Mouse (Mus musculus): Measurements from ENCODE around the gene Gpc4. TPM values are rescaled to one million over a fixed set of nuclear protein-coding genes. Genes with fewer than 3 reads are reported as not detected.

The Gpc4 gene
- polyA plus RNA-seq, 1 experiment from 2014 or later = 6.3 TPM

DNA sequence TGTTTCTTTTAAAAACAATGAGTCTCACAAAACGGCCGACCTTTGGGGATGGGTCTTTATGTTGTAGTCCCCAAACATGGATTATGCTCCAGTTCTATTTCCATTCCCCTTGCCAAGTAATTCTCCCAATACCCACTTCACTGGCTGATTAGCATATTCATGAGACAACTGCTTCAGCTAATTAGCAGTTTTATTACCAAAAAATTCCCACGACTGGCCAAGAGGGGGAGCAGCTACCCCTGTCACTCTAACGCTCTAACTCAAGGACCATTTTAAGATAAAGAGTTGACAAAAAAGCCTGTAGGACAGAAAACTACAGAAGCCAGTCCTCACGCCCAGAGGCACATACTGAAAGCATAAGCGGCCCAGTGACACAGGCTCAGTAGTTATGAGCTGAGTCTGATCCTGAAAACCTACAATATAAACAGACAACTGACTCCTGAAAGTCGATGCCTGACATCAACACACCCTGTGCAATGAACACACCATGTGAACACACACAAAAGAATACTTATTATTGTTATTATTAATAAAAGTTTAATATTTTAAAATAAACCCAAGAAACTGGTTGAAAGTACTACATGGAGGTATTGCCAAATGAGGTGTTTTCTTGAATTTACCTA is 77.2 kb downstream of the Gpc4 start:
- peaks cover 4% of the 10 kb centered on the region; the same call in 1 of the 2 replicates for H3K4me1 ChIP-seq
- H3K36me3 ChIP-seq = no peaks in the 10 kb centered on the region
- peak; percentile 54; the same call in 1 of the 2 replicates for ATAC-seq
- 38% methylated on average over 7 of the region's 7 CpGs for WGBS (ENCODE audit: insufficient replicate concordance)
- H3K9ac ChIP-seq = no peak overlapping the region
- H3K4me2 ChIP-seq = no peak overlapping the region
- no peaks in the 10 kb centered on the region for H3K9me3 ChIP-seq (replicated peaks)
- no peaks in the 10 kb centered on the region for H3K27me3 ChIP-seq (replicated peaks)
- H3K4me3 ChIP-seq = no peak overlapping the region
- no peak overlapping the region for H3K27ac ChIP-seq

- no peak overlapping the region for H3K9ac ChIP-seq
- WGBS (ENCODE audit: insufficient replicate concordance) = 59% methylated on average over 8 of the region's 8 CpGs
- no peaks in the 10 kb centered on the region for H3K9me3 ChIP-seq (replicated peaks)
- no peak overlapping the region for H3K27ac ChIP-seq
- no peak overlapping the region for H3K4me3 ChIP-seq
- no peaks in the 10 kb centered on the region for H3K36me3 ChIP-seq
- ATAC-seq = no peak
- H3K4me1 ChIP-seq = peaks cover 4% of the 10 kb centered on the region; the same call in 1 of the 2 replicates
- H3K4me2 ChIP-seq = no peak overlapping the region
- H3K27me3 ChIP-seq (replicated peaks) = no peaks in the 10 kb centered on the region
These were observed 78.0 kb downstream of the Gpc4 start for GRCm38 (mm10) chrX:52086885-52087573.

DNA sequence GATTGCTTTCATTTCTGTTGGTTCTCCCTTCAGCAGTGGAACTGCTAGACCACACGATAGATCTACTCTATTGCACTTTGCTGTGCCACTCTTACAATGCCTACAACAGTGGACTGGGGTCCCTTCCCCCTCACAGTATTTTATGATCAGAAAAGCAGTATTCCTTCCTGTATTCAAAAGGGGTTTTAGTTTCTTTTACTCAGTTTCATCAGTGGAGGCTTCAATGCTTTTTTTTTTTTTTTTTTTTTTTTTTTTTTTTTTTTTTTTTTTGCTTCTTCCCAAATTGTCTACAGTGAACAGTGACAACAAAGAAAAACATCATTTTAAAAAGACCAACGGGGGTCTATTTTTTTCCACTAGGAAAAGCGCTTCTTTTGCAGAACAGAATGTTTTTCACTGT is 81.5 kb downstream of the Gpc4 start:
- Histone ChIP-seq H3K4me1 (peaks cover 4% of the 10 kb centered on the region; the same call in 1 of the 2 replicates), H3K36me3 (no peaks in the 10 kb centered on the region), H3K9me3 (replicated peaks) (no peaks in the 10 kb centered on the region), H3K27ac (no peak overlapping the region), H3K27me3 (replicated peaks) (no peaks in the 10 kb centered on the region), H3K4me3 (no peak overlapping the region), H3K9ac (no peak overlapping the region), H3K4me2 (no peak overlapping the region)
- ATAC-seq = no peak
- WGBS (ENCODE audit: insufficient replicate concordance) = 62% methylated on average over 3 of the region's 3 CpGs

DNA sequence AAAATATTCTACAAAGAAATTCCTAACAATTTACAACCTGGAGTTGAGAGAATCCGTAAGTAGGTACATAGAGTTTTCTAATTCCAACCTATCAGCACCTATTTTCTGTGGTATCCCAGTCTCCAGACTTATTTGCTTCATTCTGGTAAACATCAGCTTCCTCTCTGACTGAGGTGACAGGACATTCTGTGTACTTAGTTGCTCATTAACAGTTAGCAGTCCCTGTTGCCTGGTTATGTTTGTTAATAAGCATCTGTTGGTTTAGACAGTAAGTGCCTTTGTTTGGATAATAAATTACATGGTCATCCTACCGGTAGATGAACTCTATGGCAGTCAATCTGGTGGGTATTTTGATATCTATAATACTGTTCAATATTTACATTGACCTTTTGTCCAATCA is 92.6 kb downstream of the Gpc4 start:
- Histone ChIP-seq H3K36me3 (no peaks in the 10 kb centered on the region), H3K4me1 (no peaks in the 10 kb centered on the region), H3K9me3 (replicated peaks) (no peaks in the 10 kb centered on the region), H3K4me3 (no peak overlapping the region), H3K27me3 (replicated peaks) (no peaks in the 10 kb centered on the region), H3K9ac (no peak overlapping the region), H3K4me2 (no peak overlapping the region), H3K27ac (no peak overlapping the region)
- ATAC-seq = no peak
- WGBS (ENCODE audit: insufficient replicate concordance) = 66% methylated on average over 2 of the region's 2 CpGs

DNA sequence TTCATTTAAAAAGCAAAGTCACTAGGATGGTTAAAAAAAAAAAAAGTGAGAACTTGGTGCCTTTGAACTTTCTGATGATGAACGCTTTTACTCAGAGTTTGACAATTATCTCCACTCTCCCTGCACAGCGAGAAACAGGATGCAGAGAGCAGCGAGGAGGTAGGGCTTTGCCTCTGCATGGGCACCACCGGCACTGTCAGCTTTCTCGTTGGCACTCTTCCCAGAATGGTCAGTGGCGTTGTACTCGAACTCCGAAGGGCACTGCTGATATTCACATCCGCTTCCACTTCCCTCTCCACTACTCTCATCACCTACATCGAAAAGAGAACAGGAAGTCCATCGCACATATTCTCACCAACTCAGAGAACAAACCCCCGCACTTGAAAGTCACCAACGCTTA is 111.6 kb downstream of the Gpc4 start:
- Histone ChIP-seq H3K27me3 (replicated peaks) (no peaks in the 10 kb centered on the region), H3K4me1 (no peaks in the 10 kb centered on the region), H3K9me3 (replicated peaks) (no peaks in the 10 kb centered on the region), H3K27ac (no peak overlapping the region), H3K36me3 (peaks cover 3% of the 10 kb centered on the region; the same call in 1 of the 2 replicates), H3K9ac (no peak overlapping the region), H3K4me2 (no peak overlapping the region), H3K4me3 (no peak overlapping the region)
- WGBS (ENCODE audit: insufficient replicate concordance) = 75% methylated on average over 13 of the region's 13 CpGs
- no peak for ATAC-seq

DNA sequence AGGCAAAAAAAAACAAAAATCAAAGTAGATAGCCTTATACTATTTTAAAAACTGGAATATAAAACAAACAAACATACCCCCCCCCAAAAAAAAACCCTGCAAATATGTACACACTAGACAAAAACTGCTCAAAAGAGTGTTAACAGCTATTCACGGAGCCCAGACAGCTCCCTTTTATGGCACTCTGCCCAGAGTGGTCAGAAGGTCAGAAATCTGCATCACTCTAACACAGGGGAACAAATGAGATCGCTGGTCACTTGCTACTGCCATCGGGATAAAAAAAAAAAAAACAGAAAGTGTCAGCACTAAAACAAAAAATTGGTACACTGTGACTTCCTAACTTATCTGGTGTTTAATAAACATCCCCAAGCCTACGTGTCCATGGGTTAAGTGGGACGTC is 113.0 kb downstream of the Gpc4 start:
- Histone ChIP-seq H3K27me3 (replicated peaks) (no peaks in the 10 kb centered on the region), H3K4me1 (no peaks in the 10 kb centered on the region), H3K9ac (no peak overlapping the region), H3K4me2 (no peak overlapping the region), H3K27ac (no peak overlapping the region), H3K9me3 (replicated peaks) (no peaks in the 10 kb centered on the region), H3K4me3 (no peak overlapping the region), H3K36me3 (peaks cover 3% of the 10 kb centered on the region; the same call in 1 of the 2 replicates)
- ATAC-seq = no peak
- 72% methylated on average over 5 of the region's 5 CpGs for WGBS (ENCODE audit: insufficient replicate concordance)

GRCm38 (mm10) chrX:52050941-52051340 is 114.1 kb downstream of the Gpc4 start:
- Histone ChIP-seq H3K36me3 (no peaks in the 10 kb centered on the region), H3K9ac (no peak overlapping the region), H3K27me3 (replicated peaks) (no peaks in the 10 kb centered on the region), H3K4me2 (no peak overlapping the region), H3K27ac (no peak overlapping the region), H3K4me3 (no peak overlapping the region), H3K9me3 (replicated peaks) (no peaks in the 10 kb centered on the region), H3K4me1 (no peaks in the 10 kb centered on the region)
- ATAC-seq = no peak
- WGBS (ENCODE audit: insufficient replicate concordance) = 82% methylated on average over 4 of the region's 4 CpGs

DNA sequence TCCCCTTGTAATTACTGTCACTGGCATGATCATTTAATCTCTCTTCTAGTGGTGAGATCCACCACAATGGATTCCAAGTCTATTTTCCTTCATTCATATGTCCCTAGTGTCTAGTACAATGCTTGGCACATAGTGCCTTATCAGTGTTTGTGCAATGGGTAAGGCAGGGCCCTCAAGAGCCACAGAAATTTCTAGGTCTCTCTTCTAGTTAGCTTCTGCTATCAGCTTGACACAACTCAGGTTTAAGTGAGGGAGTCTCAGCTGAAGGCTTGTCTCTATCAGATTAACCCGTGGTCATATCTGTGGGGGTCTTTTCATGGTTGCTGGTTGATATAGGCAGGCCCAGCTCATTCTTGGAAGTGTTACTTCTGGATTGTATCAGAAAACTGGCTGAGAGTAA is 125.2 kb downstream of the Gpc4 start:
- 24% methylated on average over 1 of the region's 1 CpGs for WGBS (ENCODE audit: insufficient replicate concordance)
- Histone ChIP-seq H3K9me3 (replicated peaks) (no peaks in the 10 kb centered on the region), H3K4me2 (no peak overlapping the region)

GRCm38 (mm10) chrX:52030146-52030545 is 134.9 kb downstream of the Gpc4 start:
- WGBS (ENCODE audit: insufficient replicate concordance) = 60% methylated on average over 7 of the region's 7 CpGs
- Histone ChIP-seq H3K9ac (no peak overlapping the region), H3K27me3 (replicated peaks) (no peaks in the 10 kb centered on the region; the same call in 1 of the 2 replicates), H3K4me1 (no peaks in the 10 kb centered on the region), H3K27ac (no peak overlapping the region), H3K9me3 (replicated peaks) (no peaks in the 10 kb centered on the region), H3K36me3 (no peaks in the 10 kb centered on the region), H3K4me3 (no peak overlapping the region), H3K4me2 (no peak overlapping the region)
- ATAC-seq = no peak

More for the DNA sequence above, 125.2 kb downstream of the Gpc4 start:
- Histone ChIP-seq H3K9ac (no peak overlapping the region), H3K27ac (no peak overlapping the region), H3K4me1 (0 out of 2 replicates have a peak, but pooled peaks cover 8% of the 10 kb centered on the region), H3K36me3 (no peaks in the 10 kb centered on the region), H3K27me3 (replicated peaks) (no peaks in the 10 kb centered on the region), H3K4me3 (no peak overlapping the region)
- peak; percentile 79 for ATAC-seq

- no peak for ATAC-seq
- Histone ChIP-seq H3K9me3 (replicated peaks) (no peaks in the 10 kb centered on the region), H3K4me3 (no peak overlapping the region)
These were observed 147.4 kb downstream of the Gpc4 start for GRCm38 (mm10) chrX:52017660-52018059.

More at GRCm38 (mm10) chrX:52017660-52018059, 147.4 kb downstream of the Gpc4 start:
- H3K27ac ChIP-seq = no peak overlapping the region
- H3K9ac ChIP-seq = no peak overlapping the region
- no peaks in the 10 kb centered on the region; the same call in 1 of the 2 replicates for H3K27me3 ChIP-seq (replicated peaks)
- H3K4me1 ChIP-seq = no peaks in the 10 kb centered on the region
- no peaks in the 10 kb centered on the region for H3K36me3 ChIP-seq
- H3K4me2 ChIP-seq = no peak overlapping the region
- 45% methylated on average over 5 of the region's 9 CpGs for WGBS (ENCODE audit: insufficient replicate concordance)

Measured in liver, embryonic 12.5 days (tissue).